Mouse (Mus musculus): ENCODE measurements around the gene Atxn3. TPM values are rescaled to one million over a fixed set of nuclear protein-coding genes. Genes with fewer than 3 reads are reported as not detected.

The Atxn3 gene
- total RNA-seq, 2 experiments from 2014 or later, result 18.9 to 46.3 TPM

DNA sequence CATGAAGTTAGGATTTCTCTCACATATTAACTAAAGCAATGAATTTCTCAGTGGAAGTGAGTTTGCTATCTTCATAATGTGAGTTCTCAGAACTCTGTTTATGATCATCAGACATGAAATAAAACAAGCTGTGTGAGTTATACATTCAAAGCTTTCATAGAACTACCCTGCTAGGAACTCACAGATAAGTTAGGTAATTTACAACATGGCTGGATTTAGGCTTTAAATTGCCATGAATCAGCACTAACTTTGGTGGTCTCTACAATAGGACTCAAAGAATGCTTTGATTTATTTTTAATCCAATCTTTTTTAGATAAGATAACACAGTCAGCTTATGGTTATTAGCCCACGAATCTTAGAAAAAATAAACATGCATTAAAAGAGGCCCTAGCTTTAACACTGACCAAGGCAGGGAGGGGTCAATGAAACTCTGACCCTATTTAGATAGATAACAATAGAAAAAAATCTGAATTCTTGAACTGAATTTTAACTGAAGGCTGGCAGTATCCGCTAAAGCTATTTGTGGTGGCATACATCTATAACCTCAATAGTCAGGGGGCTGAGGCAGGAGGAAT is 58.3 kb downstream of the Atxn3 start:
- ATAC-seq (replicated peaks; ENCODE audit: low FRiP score, low TSS enrichment, poor library complexity, severe bottlenecking), result no peak

DNA sequence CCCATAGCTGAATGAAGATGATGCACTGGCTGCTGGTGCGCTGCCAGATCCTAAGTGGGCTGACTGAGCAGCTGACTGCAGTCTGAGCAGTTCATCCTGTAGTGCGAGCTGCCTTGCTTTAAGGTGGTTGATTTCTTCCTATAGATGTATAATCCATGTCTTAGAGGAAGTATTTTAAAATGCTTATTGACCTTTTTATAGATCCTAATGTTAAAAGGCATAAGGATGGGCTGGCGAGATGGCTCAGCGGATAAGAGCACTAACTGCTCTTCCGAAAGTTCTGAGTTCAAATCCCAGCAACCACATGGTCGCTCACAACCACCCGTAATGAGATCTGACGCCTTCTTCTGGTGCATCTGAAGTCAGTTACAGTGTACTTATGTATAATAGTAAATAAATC is 59.1 kb downstream of the Atxn3 start:
- ATAC-seq (replicated peaks; ENCODE audit: low FRiP score, low TSS enrichment, poor library complexity, severe bottlenecking), result no peak

DNA sequence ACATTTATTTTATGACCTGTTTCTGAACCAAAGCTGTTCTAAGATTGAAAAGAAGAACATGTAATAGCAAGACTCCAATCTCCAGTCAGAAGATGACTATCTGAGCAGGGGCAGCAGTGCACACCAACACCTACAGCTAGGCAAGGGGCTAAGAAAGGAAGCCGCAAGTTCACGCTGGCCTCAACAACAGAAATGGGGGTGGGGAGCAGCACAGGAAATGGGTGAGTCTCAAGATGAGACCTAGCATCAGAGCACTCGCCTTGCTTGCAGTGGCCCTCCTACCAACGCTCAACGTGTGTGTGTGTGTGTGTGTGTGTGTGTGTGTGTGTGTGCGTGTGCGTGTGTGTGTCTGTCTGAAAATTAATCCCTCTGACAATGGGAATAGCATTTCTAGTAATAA is 60.9 kb downstream of the Atxn3 start:
- ATAC-seq (replicated peaks; ENCODE audit: low FRiP score, low TSS enrichment, poor library complexity, severe bottlenecking), result no peak

DNA sequence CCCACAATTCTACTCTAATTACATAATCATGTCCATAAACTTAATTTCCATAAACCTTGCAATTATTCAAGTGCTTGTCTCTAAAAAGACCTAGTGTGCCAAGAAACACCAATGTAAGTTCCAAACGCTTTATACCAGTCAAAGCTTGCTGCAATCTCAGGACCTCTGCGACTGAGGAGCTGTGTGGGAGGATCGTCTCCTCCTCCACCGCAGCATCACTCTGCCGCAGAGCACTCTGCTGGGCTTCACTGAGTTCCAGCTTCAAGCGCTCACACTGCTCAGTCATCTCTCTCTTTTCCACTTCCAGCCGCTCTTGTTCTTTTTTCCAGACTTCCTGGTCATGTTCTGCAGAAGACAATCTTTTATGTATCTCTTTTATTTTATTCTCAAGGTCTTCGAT is 64.8 kb downstream of the Atxn3 start:
- ATAC-seq (replicated peaks; ENCODE audit: low FRiP score, low TSS enrichment, poor library complexity, severe bottlenecking), result no peak

DNA sequence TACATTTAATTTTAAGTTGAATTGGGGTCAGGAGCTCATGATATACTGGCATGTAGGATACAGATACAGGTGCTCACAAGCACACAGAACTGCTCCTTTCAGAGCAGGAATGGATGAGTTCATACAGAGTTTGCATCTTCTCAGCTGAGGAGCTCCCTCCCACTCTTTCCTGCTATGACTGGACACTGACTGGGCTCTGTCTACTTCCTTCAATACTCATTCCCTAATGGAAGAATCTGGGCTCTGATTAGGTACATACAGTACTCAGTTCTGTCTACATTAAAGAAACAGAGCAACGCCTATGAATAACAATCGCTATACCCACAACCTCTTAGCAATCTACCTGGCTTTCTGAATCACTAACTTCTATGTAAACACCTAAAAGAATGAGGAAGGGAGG is 65.2 kb downstream of the Atxn3 start:
- no peak for ATAC-seq (replicated peaks; ENCODE audit: low FRiP score, low TSS enrichment, poor library complexity, severe bottlenecking)

DNA sequence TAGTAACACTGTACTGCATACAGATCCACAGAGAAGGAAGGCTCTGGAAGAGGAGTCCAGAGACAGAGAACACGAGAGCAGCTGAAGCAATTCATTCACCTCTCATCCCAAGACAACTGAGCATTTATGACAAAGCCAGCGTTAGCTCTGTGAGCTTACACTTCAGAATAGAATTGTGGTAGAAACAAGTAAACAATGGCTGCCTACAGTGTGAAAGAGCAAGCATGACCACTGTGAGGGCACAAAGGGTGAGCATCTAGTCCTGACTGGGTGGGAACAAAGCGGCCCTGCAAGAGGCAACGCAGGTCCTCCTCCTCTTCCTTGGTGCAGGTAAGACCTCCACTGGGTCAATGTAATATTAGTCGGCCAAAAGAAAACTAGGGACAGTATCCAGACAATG is 67.0 kb downstream of the Atxn3 start:
- no peak for ATAC-seq (replicated peaks; ENCODE audit: low FRiP score, low TSS enrichment, poor library complexity, severe bottlenecking)

DNA sequence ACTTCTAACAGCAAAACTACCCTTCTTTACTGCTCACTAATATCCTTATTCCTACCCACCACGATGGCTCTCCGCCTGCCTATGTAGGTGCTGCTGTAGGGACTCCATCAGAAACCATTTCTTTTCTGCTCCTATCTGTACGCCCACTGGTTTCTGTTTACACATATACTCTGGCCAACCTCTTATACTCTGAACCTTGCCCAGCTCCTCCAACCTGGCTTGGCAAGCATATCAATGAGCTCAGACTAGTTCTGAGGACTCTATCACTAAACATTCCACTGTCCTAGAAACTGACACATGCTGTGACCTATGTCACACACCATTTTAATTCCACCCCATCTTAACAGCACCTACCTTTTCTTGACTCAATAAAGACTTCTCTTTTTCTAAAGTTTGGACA is 68.7 kb downstream of the Atxn3 start:
- no peak for ATAC-seq (replicated peaks; ENCODE audit: low FRiP score, low TSS enrichment, poor library complexity, severe bottlenecking)

DNA sequence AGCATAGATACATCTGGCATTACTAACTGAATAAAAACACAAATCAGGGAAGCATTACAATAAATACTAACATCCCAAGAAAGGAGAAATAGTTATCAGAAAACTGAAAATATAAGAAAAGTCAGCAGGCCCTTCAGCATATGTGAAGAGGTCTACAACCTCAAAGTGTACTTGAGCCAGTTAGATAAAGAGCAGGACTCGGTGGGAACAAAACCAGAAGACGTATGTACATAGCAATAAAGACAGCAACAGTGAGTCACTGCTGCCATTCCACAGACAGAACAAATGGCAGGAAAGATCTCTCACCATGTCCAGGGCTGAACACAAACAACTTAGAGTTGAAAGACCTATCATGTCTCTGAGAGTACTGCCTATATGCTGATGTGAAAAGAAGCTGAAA is 69.7 kb downstream of the Atxn3 start:
- ATAC-seq (replicated peaks; ENCODE audit: low FRiP score, low TSS enrichment, poor library complexity, severe bottlenecking), result no peak

DNA sequence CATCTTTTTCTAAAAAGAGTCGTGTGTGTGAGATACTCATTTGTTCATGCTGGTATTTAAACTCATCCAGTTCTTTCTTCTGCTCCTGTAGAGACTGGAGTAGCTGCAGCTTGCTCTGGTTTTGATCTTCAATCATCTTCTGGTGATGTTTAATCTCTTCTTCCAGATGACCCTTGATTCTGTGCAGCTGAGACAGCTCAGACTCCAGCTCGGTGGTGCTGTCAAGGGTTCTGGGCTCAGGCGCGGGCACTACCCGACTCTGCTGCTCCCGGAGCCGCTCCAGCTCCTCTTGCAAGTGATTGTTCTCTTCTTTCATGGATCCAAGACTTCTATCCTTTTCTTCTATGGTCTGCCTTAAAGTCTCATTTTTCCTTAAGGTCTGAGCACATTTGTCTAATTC is 73.1 kb downstream of the Atxn3 start:
- ATAC-seq (replicated peaks; ENCODE audit: low FRiP score, low TSS enrichment, poor library complexity, severe bottlenecking), result no peak

DNA sequence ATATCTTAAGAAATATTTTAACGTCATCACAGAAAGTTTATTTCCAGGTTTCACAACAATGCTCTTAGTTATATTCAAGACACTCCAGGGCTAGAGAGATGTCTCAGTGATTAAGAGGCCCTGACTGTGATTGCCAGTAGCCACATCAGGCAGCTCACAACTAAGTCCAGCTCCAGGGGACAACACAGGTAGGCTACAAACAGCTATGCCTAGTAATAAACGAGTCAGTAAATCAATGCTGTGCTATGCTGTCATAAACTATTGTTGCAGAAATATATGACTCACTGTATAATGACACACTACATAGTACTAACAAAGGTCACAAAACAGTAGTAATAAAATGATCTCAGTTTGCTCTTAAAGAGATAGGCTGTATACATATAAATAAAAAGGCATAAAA is 81.7 kb downstream of the Atxn3 start:
- ATAC-seq (replicated peaks; ENCODE audit: low FRiP score, low TSS enrichment, poor library complexity, severe bottlenecking), result no peak

DNA sequence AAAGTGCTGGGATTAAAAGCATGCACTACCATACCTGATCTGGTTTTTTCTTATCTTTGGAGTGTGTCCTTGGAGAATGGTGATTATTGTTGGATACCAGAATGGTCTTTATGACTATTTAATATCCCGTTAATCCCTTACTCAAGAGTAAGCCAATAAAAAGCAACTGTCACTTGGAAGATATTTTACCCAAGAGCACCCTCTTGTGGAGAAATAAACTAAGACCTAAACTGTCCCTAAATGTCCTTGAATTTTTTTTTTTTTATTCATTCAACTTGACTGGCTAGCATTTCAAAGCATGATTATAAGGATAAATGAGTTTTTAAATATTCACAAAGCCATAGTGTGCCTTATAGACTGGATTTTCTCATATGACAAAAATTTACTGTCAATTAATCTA is 82.9 kb downstream of the Atxn3 start:
- ATAC-seq (replicated peaks; ENCODE audit: low FRiP score, low TSS enrichment, poor library complexity, severe bottlenecking), result peak; percentile 67

Other genes with a start within 250 kb of the Atxn3 start
- gene Tc2n, start 239.7 kb downstream of the Atxn3 start, total RNA-seq (2014; fragmentation: Nextera tagmentation), result not detected in 2 replicates
- not detected in 2 replicates for gene Tc2n, start 239.7 kb downstream of the Atxn3 start, total RNA-seq (2017)
- not detected in 2 replicates for gene Fbln5, start 139.2 kb downstream of the Atxn3 start, total RNA-seq (2014; fragmentation: Nextera tagmentation)
- not detected in 2 replicates for gene Fbln5, start 139.2 kb downstream of the Atxn3 start, total RNA-seq (2017)
- gene Trip11, start 45.0 kb downstream of the Atxn3 start, total RNA-seq (2014; fragmentation: Nextera tagmentation), result 25.8 and 31.7 TPM in 2 replicates
- 31.2 and 46.2 TPM in 2 replicates for gene Trip11, start 45.0 kb downstream of the Atxn3 start, total RNA-seq (2017)
- gene Cpsf2, start 17.7 kb upstream of the Atxn3 start, total RNA-seq (2014; fragmentation: Nextera tagmentation), result 52.6 and 65.5 TPM in 2 replicates
- 99.1 and 106 TPM in 2 replicates for gene Cpsf2, start 17.7 kb upstream of the Atxn3 start, total RNA-seq (2017)
- gene Slc24a4, start 170.5 kb upstream of the Atxn3 start, total RNA-seq (2014; fragmentation: Nextera tagmentation), result not detected in 2 replicates
- gene Slc24a4, start 170.5 kb upstream of the Atxn3 start, total RNA-seq (2017), result not detected in 2 replicates